Mouse (Mus musculus): ENCODE data around the gene Olfr1109.

Olfr1109 gene

DNA sequence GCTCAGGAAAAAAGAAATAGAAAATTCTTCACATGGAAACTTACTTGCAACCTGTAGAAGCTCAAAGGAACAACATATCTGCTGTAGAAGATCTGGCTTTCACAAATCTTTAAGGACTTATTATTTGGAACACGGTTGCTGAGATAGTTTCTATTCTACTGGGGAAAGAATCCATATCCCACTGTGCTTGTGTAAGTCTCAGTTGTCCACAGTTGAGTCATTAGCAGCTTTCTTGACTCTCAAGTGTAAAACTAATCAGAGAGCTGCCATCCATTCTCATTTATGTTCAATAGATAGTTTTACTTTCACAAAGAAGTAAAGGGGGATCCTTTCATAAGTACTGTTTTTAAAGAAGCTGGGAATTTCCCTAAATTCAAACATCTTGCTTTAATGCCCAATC, at the start of gene Olfr1109:
Gene Olfr1109, minus strand, starts transcription at position 101 of the 400 bp plus-strand sequence.
- DNase-seq: no peak

DNA sequence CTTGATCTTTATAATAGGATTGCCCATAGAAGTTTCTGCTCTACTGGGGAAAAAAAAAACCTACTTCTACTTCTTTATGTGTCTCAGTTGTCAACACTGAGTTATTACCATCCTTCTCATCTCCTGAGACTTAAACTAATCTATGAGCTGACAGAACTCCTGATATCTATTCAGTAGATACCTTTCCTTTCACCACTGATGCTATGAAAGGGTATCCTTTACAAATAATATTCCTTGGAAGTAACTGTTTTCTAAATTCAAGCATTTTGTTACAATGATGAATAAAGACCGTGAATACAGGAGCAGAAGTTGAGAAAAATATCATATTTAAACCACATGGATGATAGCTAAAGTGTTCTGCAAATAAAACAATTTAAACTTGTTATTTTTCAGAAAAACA, 44.4 kb upstream of the Olfr1109 start, which contains the start of gene Olfr1110:
Gene Olfr1110, minus strand, starts transcription at position 101 of the 400 bp plus-strand sequence.
- no peak for DNase-seq

- no peak for DNase-seq
Measured at GRCm38 (mm10) chr2:87114467-87114866, 18.7 kb upstream of the Olfr1109 start, which contains the start of gene Olfr259. TSS of gene Olfr259 (minus strand) at chr2:87114567.

GRCm38 (mm10) chr2:87075717-87076116, 20.1 kb downstream of the Olfr1109 start, which contains the start of gene Olfr1107:
TSS of gene Olfr1107 (minus strand) at chr2:87075817.
- no peak for DNase-seq

- DNase-seq: no peak
Measured at GRCm38 (mm10) chr2:87052173-87052572, 43.6 kb downstream of the Olfr1109 start, which contains the start of gene Olfr1106. TSS of gene Olfr1106 (minus strand) at chr2:87052273.
